Mouse (Mus musculus): ENCODE results near the gene Bhmt2.

GRCm38 (mm10) chr13:93648387-93649130 is 25.5 kb downstream of the Bhmt2 start:
- no peak for TF ChIP-seq POLR2A (IDR thresholded peaks at IDR 0.05; ENCODE audit: control insufficient read depth, extremely low read depth, insufficient read depth, low read length, poor library complexity)
- TF ChIP-seq CTCF (IDR thresholded peaks at IDR 0.05; ENCODE audit: borderline replicate concordance, control insufficient read depth, extremely low read depth, insufficient read depth, low read length, poor library complexity), result no peak
